Mouse (Mus musculus): ENCODE results near the gene Dusp16.

DNA sequence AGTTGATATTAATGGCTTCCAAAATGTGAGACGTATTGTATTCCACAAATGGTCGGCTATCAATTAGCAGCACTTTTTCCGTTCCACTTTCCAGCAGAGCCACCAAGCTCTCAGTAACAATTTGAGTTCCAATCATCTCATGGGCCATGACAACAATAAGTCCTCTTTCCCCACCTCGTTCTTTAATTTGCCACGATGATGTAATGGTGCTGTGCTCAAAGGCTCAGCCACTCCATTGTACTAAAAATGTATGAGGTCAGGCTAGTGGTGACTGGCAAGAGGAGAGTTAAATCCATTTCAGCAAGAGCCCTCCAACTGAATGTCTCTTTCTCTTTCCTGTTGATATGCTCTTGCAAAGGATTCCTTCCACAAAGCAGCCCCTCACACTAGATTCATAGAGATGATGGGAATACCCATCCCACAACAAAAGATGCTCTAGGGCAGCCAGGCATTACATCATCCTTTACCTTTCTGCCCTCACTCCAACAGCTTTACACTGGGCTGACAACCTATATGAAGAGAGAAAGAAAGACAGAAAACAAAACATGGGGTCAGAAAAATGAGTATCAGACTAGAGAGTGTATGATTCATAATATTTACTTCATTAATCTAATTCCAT is 31.4 kb downstream of the Dusp16 start:
- no peak for TF ChIP-seq CTCF (IDR thresholded peaks at IDR 0.05; ENCODE audit: borderline replicate concordance, insufficient read depth, low read length)
- no peak for TF ChIP-seq POLR2A (IDR thresholded peaks at IDR 0.05; ENCODE audit: low read depth, low read length)

Data from embryonic fibroblast, embryonic 13.5 days (primary cell).